Mouse (Mus musculus): ENCODE measurements around the gene Rubcnl. TPM values are rescaled to one million over a fixed set of nuclear protein-coding genes. Genes with fewer than 3 reads are reported as not detected.

Gene Rubcnl
- total and polyA plus RNA-seq, 3 experiments: 0.04 to 0.06 TPM; not detected in 1

- no peak overlapping the region for H3K27ac ChIP-seq (ENCODE audit: control insufficient read depth, low read depth, low read length)
- peaks cover 0 to 3% of the 10 kb centered on the region in 2 experiments; a peak in 1 of 4 replicates for H3K36me3 ChIP-seq (ENCODE audit: control insufficient read depth in 1 of 2, insufficient read depth in 2 of 2, low read length in 2 of 2)
- H3K27me3 ChIP-seq (ENCODE audit: control insufficient read depth in 1 of 2, insufficient read depth in 2 of 2, low read length in 2 of 2): no peaks in the 10 kb centered on the region
- peaks cover 0 to 11% of the 10 kb centered on the region in 2 experiments; a peak in 2 of 4 replicates for H3K4me1 ChIP-seq (ENCODE audit: control insufficient read depth in 1 of 2, insufficient read depth in 2 of 2, low read length in 2 of 2)
- DNase-seq (ENCODE audit: low read depth, low spot score): no peak
- TF ChIP-seq E2F4 (IDR thresholded peaks at IDR 0.05; ENCODE audit: borderline replicate concordance, low read depth, low read length) (no peak), EP300 (IDR thresholded peaks at IDR 0.05; ENCODE audit: low read depth in 1 of 2, low read length in 2 of 2) (no peak)
- H3K79me2 ChIP-seq (ENCODE audit: control insufficient read depth, insufficient read depth, low read length, poor library complexity): no peaks in the 10 kb centered on the region
- H3K4me3 ChIP-seq (ENCODE audit: control insufficient read depth in 1 of 2, insufficient read depth in 1 of 2, low read depth in 2 of 2, low read length in 2 of 2): no peak overlapping the region
- no peak overlapping the region for H3K9ac ChIP-seq (ENCODE audit: control insufficient read depth, low read depth, low read length, poor library complexity, severe bottlenecking)
- H3K9me3 ChIP-seq (replicated peaks; ENCODE audit: insufficient read depth, low read length): no peaks in the 10 kb centered on the region
Measured at GRCm38 (mm10) chr14:75032742-75033141, 16.9 kb downstream of the Rubcnl start.

GRCm38 (mm10) chr14:75034240-75034639 lies 18.4 kb downstream of the Rubcnl start:
- Histone ChIP-seq H3K27me3 (ENCODE audit: control insufficient read depth in 1 of 2, insufficient read depth in 2 of 2, low read length in 2 of 2) (no peaks in the 10 kb centered on the region), H3K4me1 (ENCODE audit: control insufficient read depth in 1 of 2, insufficient read depth in 2 of 2, low read length in 2 of 2) (peaks cover 0 to 11% of the 10 kb centered on the region in 2 experiments; a peak in 2 of 4 replicates), H3K4me3 (ENCODE audit: control insufficient read depth in 1 of 2, insufficient read depth in 1 of 2, low read depth in 2 of 2, low read length in 2 of 2) (no peak overlapping the region), H3K79me2 (ENCODE audit: control insufficient read depth, insufficient read depth, low read length, poor library complexity) (no peaks in the 10 kb centered on the region), H3K27ac (ENCODE audit: control insufficient read depth, low read depth, low read length) (peak overlapping the region; percentile 26), H3K36me3 (ENCODE audit: control insufficient read depth in 1 of 2, insufficient read depth in 2 of 2, low read length in 2 of 2) (peaks cover 0 to 3% of the 10 kb centered on the region in 2 experiments; a peak in 1 of 4 replicates), H3K9me3 (replicated peaks; ENCODE audit: insufficient read depth, low read length) (no peaks in the 10 kb centered on the region), H3K9ac (ENCODE audit: control insufficient read depth, low read depth, low read length, poor library complexity, severe bottlenecking) (no peak overlapping the region)
- TF ChIP-seq NRF1 (IDR thresholded peaks at IDR 0.05; ENCODE audit: insufficient read depth, low read depth, low read length, poor library complexity, severe bottlenecking) (no peak), USF2 (IDR thresholded peaks at IDR 0.05; ENCODE audit: borderline replicate concordance in 1 of 2, insufficient read depth in 1 of 2, low read depth in 1 of 2, low read length in 2 of 2) (no peak), EP300 (IDR thresholded peaks at IDR 0.05; ENCODE audit: low read depth in 1 of 2, low read length in 2 of 2) (peak in 1 of 2 experiments; percentile 61; a peak in 1 of 4 replicates), USF1 (IDR thresholded peaks at IDR 0.05; ENCODE audit: low read depth, low read length) (no peak), ELF1 (IDR thresholded peaks at IDR 0.05; ENCODE audit: low read depth, low read length) (no peak), ZKSCAN1 (IDR thresholded peaks at IDR 0.05; ENCODE audit: low read depth, low read length) (no peak), MYC (IDR thresholded peaks at IDR 0.05; ENCODE audit: low read depth, low read length) (no peak), POLR2A (IDR thresholded peaks at IDR 0.05; ENCODE audit: control insufficient read depth in 1 of 2, insufficient read depth in 1 of 2, low read depth in 1 of 2, low read length in 2 of 2, poor library complexity in 1 of 2) (no peak), HCFC1 (IDR thresholded peaks at IDR 0.05; ENCODE audit: low read depth, low read length) (no peak), GABPA (IDR thresholded peaks at IDR 0.05; ENCODE audit: low read depth, low read length) (no peak), RAD21 (IDR thresholded peaks at IDR 0.05; ENCODE audit: low read depth, low read length) (no peak), RCOR1 (IDR thresholded peaks at IDR 0.05; ENCODE audit: low read depth, low read length) (no peak), BHLHE40 (IDR thresholded peaks at IDR 0.05; ENCODE audit: borderline replicate concordance, low read depth, low read length) (no peak), MAZ (IDR thresholded peaks at IDR 0.05; ENCODE audit: low read depth, low read length) (no peak), TAL1 (IDR thresholded peaks at IDR 0.05; ENCODE audit: low read length) (peak; percentile 75), MAX (IDR thresholded peaks at IDR 0.05; ENCODE audit: low read length) (no peak), JUND (IDR thresholded peaks at IDR 0.05; ENCODE audit: low read depth, low read length) (no peak), MAFK (IDR thresholded peaks at IDR 0.05; ENCODE audit: borderline replicate concordance, low read depth, low read length) (no peak), GATA1 (IDR thresholded peaks at IDR 0.05; ENCODE audit: low read depth, low read length) (peak; percentile 65)
- peak; percentile 83 for DNase-seq (ENCODE audit: low read depth, low spot score)

All from MEL (cell line).